Mouse (Mus musculus): ENCODE measurements around the gene Utp6.

The Utp6 gene

DNA sequence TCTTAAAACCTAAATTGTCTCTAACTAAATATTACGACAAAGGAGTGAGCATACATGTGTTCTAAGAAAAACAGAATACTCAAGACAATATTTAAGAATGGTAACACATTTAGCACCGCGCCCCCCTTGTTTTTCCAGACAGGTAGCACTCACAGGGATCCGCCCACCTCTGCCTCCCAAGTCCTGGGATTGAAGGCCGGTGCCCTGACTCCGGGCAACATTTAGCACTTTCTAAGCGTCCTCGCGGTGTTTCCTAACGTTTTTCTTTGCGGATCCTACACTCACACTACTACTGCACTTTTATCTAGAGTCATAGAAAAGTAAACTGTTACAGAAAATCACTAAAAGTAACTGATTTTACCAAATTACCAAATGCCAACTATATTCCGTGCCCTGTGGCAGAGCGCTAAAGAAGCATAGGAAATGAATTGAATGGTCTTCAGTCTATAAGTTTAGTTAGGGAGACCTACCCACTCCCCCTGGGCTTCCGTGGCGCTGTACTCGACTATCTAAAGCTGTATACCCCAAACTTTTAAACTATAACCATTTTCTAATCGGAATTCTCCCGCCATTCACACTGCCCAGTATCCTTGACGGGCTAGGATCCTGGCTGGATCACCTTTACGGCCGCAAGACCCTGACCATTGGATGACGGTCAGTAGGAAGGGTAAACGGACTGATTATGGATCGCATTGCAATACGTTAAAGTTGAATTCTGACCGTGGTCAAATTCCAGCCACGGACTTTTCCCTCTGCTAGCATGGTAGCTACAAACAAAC lies 655 bp downstream of the Utp6 start:
- no peak for DNase-seq (ENCODE audit: low spot score)

DNA sequence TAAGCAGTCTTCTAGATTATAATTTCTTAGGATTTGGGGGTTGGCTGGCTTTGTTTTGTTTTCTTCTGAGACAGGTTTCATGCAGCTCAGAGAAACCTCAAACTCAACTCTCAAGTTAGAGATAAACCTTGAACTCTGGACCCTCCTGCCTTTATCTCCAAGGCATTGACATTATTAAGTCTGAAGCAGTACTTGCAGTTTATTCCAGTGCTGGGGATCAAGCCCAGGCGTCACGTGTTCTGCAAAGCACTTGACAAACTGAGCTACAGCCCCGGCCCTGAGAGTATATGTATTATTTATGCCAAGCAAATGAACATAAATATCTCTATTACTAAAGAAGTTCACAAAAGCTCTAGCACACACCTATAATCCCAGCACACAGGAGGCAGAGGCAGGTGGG lies 14.9 kb downstream of the Utp6 start:
- no peak for DNase-seq (ENCODE audit: low spot score)

DNA sequence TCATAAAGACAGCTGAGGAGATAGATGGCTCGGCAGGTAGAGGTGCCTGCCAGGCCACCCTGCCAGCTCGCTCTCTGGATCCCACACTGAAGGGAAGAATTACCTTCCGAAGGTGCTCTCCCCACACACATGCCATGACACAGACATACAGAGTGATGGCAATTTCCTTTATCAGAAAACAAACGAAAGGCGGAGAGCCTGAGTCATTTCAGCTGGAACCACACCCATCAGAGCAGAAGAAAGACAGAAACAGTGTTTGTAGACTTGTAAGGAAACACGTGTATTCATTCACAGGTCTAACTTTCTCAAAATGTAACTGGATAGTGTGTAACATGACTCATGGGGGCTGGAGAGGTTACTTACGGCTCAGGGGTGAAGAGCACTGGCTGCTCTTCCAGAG lies 18.6 kb downstream of the Utp6 start:
- no peak for DNase-seq (ENCODE audit: low spot score)

GRCm38 (mm10) chr11:79943136-79943535 lies 19.1 kb downstream of the Utp6 start:
- no peak for DNase-seq (ENCODE audit: low spot score)

GRCm38 (mm10) chr11:79935766-79936165 lies 26.4 kb downstream of the Utp6 start:
- DNase-seq (ENCODE audit: low spot score): no peak

DNA sequence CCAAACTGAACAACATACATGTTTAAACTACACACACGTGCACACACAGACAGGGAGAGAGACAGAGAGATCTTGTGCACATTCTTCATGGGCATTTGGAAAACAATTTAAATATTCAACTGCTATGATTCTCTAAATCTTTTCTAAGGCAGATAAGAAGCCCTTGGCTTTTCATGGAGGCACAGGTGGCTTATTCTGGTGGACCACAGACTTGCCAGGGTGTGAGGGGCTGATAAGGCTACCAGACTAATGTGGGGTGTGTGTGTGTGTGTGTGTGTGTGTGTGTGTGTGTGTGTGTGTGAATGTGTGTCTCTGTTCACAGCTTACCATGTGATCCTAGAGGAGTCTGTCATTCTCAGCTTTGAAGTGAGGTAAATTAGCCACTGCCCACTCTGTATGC lies 39.4 kb downstream of the Utp6 start:
- DNase-seq (ENCODE audit: low spot score): no peak

DNA sequence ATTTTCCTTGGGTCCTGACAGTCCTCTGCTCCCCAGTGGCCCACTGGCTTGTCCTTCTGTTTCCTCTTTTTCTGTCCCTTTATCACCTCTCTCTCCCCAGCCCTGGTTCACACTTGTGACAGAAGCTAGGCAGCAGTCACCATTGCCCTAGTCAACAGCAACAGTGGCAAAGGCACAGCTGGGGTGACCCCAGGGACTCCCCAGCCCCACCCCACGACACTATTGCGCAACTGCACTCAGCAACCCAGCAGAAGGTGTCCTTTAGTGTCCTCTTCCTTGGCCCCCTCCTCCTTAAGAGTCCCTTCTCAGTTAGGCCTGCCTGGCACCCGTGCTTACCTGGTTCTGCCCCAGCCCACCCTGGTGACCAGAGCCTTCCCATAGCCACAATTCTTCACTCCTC lies 40.0 kb downstream of the Utp6 start:
- no peak for DNase-seq (ENCODE audit: low spot score)

- DNase-seq (ENCODE audit: low spot score): no peak
Observed at GRCm38 (mm10) chr11:79920505-79921025, 41.6 kb downstream of the Utp6 start.

DNA sequence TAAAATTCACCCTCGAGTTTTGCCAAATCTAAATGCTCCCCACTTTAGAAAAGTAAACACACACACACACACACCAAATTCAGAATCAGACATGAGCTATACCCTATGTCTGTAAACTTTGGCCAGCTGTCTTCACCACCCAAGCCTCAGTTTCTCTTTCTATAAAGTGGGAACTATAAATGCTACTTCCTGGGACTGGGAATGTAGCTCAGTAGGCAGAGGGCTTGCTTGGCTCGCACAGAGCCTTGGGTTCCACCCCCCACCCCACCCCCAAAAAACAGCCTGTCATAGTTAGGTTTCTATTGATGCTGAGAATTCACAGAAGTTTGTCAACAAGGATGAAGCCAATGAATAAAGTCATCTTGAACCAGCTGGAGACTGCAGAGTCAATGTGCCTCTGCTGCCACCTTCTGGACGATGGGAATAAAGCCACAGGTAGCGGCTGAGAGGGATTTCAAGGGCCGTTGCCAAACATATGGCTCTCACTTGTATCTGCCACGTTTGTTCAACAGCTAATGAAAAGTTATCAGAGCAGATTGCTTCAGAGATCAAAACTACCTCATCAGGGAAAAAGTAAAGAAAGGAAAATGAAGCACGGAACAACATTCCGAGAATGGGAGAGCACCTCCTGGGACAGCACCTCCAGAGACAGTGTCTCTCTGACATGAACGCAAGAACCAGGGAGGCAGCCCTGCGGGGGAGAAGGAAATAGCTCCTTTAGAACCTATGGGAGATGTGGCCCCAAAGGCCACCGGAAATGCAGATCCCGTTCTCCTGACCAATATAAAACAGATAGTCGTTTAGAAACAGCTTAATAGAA lies 42.3 kb downstream of the Utp6 start:
- DNase-seq (ENCODE audit: low spot score): peak; percentile 54

DNA sequence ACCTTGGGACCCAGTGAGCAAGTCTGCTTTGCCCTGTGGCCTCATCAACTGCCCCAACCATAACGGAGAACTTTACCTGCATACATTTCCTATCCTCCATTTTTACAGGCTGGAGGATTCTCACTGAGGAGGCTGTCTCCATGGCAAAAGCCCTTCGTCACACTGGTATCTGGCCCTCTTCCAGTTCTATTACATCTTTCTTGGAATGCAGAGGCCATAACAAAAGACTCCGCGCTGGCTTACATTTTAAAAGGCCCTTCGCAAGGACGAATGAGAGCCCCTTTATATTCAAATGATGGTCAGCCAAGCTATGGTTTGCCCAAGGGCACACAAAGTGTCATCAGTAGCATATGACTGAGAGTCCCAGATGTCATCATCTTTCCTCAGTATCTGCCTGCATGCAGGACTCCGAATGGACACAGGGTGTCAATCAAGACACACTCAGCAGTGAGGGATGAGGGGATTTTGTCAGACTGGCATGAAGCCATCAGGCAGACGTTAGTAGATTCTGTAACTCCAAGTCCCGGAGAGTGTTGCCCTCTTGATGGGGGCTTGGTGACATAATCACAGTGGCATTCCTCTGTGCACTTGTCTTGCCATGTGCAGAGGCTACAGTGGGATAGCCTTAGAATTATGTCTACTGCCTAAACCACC lies 46.4 kb downstream of the Utp6 start:
- DNase-seq (ENCODE audit: low spot score): no peak

DNA sequence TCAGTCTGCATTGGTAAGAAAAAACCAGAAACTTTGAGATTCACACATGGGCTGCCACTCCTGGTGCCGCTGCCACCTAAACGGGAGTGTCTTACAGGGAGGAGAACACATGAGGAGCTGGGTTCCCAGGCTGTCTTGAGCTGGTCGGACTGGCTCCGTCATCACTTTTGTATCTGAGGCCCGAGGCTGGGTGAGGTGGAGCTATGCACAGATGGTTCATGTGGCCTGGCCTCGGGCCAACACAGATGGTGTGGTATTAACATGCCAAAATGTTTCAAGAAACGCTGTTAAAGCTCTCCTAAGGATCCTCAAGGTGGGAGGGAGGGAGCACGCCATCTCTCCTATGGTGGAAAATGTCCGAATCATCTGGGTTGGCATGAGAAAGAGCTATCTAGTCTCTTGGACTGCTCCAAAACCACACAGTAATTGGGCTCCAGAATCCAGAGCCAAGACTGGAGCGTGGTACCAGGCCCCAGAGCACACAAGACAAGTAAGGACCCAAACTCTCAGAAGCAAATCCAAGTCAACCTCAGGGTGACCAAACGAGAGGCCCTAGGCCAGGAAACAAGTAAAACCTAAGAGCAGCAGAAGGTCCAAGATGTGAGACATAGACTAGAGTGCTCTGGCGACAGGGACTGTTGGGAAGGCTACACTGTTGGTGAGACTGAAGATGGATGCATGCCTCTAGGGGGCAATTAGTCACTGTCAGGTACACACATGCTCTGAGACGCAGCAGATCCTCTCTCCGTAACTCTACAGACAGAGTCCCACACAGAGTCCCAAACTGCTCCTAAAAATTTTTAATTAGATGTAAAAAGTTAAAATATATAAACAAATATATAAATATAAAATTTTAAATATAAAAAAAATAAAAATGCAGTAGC lies 53.3 kb downstream of the Utp6 start:
- no peak for DNase-seq (ENCODE audit: low spot score)

- no peak for DNase-seq (ENCODE audit: low spot score)
Observed at GRCm38 (mm10) chr11:79906920-79907319, 55.3 kb downstream of the Utp6 start.

- no peak for DNase-seq (ENCODE audit: low spot score)
Observed at GRCm38 (mm10) chr11:79902881-79903481, 59.2 kb downstream of the Utp6 start.

GRCm38 (mm10) chr11:79901146-79901545 lies 61.0 kb downstream of the Utp6 start:
- no peak for DNase-seq (ENCODE audit: low spot score)

DNA sequence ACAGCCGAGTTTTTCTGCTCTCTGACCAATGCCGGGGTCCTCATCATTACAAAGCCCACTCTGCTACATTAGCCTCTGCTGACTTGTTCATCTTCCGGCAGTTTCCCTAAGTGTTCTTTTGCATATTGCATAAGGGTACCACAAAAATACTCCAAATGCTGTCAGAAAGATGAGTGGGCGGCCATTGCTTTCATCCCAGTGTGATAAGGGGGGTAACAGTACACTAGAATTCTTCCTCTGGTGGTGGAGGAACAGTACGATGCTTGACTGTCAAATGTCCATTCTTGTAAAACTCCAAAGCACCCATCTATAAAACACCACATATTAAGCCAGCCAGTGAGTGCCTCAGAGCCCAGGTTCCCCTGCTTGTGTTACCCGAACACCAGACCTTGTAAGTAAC lies 69.9 kb downstream of the Utp6 start:
- DNase-seq (ENCODE audit: low spot score): no peak

DNA sequence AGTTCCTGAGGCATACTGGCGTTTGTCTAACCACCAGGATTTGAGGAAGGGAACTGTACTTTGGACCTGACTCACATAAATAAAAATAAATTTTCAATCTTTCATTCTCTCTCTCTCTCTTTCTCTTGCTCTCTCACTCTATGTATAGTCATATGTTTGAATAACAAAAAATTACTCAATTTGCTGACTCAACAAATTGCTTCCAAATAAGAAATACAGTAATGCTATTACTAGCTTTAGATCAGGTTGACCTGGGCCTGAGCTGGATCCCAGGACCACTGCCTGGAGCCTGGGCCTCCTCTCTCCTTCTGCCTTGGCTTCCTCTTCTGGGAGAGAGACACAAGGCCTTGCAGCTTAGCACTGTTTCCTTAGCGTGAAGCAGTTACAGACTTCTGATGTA lies 71.4 kb downstream of the Utp6 start:
- no peak for DNase-seq (ENCODE audit: low spot score)

- no peak for DNase-seq (ENCODE audit: low spot score)
Observed at GRCm38 (mm10) chr11:79886961-79887360, 75.2 kb downstream of the Utp6 start.

- DNase-seq (ENCODE audit: low spot score): no peak
Observed at GRCm38 (mm10) chr11:79886395-79886794, 75.8 kb downstream of the Utp6 start.

DNA sequence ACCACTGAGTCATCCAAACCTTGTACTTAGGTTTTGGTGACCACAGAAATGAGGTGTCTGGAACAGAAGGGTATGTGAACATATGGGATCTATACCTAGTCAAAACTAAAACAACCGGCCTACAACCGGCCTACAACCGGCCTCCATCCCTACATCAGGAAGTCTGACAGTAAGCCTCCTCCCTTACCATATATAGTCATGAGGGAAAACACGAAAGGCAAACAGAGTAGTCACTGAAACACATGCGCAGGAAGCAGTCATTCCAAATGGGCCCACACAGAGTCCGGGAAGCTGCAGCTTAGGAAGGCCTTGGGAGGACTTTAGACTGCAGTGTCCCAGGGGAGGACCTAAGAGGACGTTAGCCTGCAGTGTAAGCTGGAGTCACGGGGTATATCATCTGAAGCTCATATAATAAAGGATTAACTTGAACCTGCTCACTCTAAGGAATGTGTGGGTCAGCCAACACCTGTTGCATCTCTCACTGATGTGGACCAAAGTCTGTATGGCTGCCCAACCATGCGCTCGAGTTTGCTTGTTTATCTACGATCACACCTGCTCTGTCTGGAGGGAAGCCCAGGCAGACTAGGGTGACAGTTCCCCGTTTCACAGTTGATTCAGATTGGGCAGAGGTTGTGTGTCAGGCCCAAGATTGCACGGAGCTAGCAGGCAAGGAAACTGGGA lies 76.3 kb downstream of the Utp6 start:
- DNase-seq (ENCODE audit: low spot score): no peak

GRCm38 (mm10) chr11:79884784-79885183 lies 77.4 kb downstream of the Utp6 start:
- DNase-seq (ENCODE audit: low spot score): no peak

Measured in ovary, postnatal 10 days (tissue).